ENCODE assay signal across 32 mouse cellular contexts in genomic region chr16:14462535-14462934, GRCm38 (mm10).
"Had no signal": no experiment of that assay in that cellular context is flagged by ENCODE, and none has a peak within 500 bp of the region (broad histone marks: within the 10 kb centered on the region; RNA-seq: fewer than 3 reads in every experiment).

No protein-coding gene starts in this region.

- H3K27me3 ChIP-seq: limb, embryonic 12.5 days; limb, embryonic 13.5 days; limb, embryonic 15.5 days; liver, embryonic 12.5 days; liver, embryonic 13.5 days; liver, embryonic 15.5 days; lung, embryonic 15.5 days; megakaryocyte, embryonic 14.5 days; midbrain, embryonic 12.5 days; midbrain, embryonic 13.5 days; midbrain, embryonic 15.5 days; neural tube, embryonic 12.5 days; neural tube, embryonic 13.5 days had no signal

- H3K4me2 ChIP-seq: limb, embryonic 12.5 days; limb, embryonic 13.5 days; limb, embryonic 15.5 days; liver, embryonic 11.5 days; liver, embryonic 12.5 days; liver, embryonic 13.5 days; liver, embryonic 15.5 days; lung, embryonic 14.5 days; lung, embryonic 15.5 days; midbrain, embryonic 11.5 days; midbrain, embryonic 12.5 days; midbrain, embryonic 13.5 days; midbrain, embryonic 15.5 days; neural tube, embryonic 12.5 days; neural tube, embryonic 13.5 days had no signal

- ATAC-seq: liver, embryonic 12.5 days; liver, postnatal 0 days; lung, postnatal 0 days; midbrain, embryonic 13.5 days; midbrain, embryonic 15.5 days had no signal

- H3K9ac ChIP-seq: limb, embryonic 12.5 days; limb, embryonic 13.5 days; limb, embryonic 15.5 days; liver, embryonic 12.5 days; liver, embryonic 13.5 days; liver, embryonic 14.5 days; liver, embryonic 15.5 days; liver, postnatal 0 days; lung, embryonic 14.5 days; lung, embryonic 15.5 days; midbrain, embryonic 12.5 days; midbrain, embryonic 13.5 days; midbrain, embryonic 15.5 days; neural tube, embryonic 12.5 days; neural tube, embryonic 13.5 days had no signal

- H3K27ac ChIP-seq: limb, embryonic 10.5 days; limb, embryonic 12.5 days; limb, embryonic 13.5 days; limb, embryonic 15.5 days; liver, embryonic 12.5 days; liver, embryonic 13.5 days; liver, embryonic 14.5 days; liver, embryonic 15.5 days; lung, embryonic 15.5 days; macrophage; midbrain, embryonic 10.5 days; midbrain, embryonic 12.5 days; midbrain, embryonic 13.5 days; midbrain, embryonic 15.5 days; neural tube, embryonic 12.5 days; neural tube, embryonic 13.5 days had no signal

- H3K4me3 ChIP-seq: limb, embryonic 10.5 days; limb, embryonic 12.5 days; limb, embryonic 13.5 days; limb, embryonic 15.5 days; liver, embryonic 12.5 days; liver, embryonic 13.5 days; liver, embryonic 15.5 days; lung, embryonic 15.5 days; megakaryocyte, embryonic 14.5 days; midbrain, embryonic 10.5 days; midbrain, embryonic 12.5 days; midbrain, embryonic 13.5 days; midbrain, embryonic 15.5 days; myocyte; neural tube, embryonic 12.5 days; neural tube, embryonic 13.5 days had no signal

- H3K4me1 ChIP-seq: limb, embryonic 10.5 days; limb, embryonic 12.5 days; limb, embryonic 13.5 days; limb, embryonic 15.5 days; liver, embryonic 12.5 days; liver, embryonic 13.5 days; liver, embryonic 15.5 days; lung, embryonic 15.5 days; megakaryocyte, embryonic 14.5 days; midbrain, embryonic 10.5 days; midbrain, embryonic 12.5 days; midbrain, embryonic 13.5 days; midbrain, embryonic 15.5 days; neural tube, embryonic 12.5 days; neural tube, embryonic 13.5 days had no signal

- H3K9me3 ChIP-seq: limb, embryonic 10.5 days; limb, embryonic 12.5 days; limb, embryonic 13.5 days; limb, embryonic 15.5 days; liver, embryonic 12.5 days; liver, embryonic 13.5 days; liver, embryonic 15.5 days; lung, embryonic 15.5 days; megakaryocyte, embryonic 14.5 days; midbrain, embryonic 10.5 days; midbrain, embryonic 12.5 days; midbrain, embryonic 13.5 days; midbrain, embryonic 15.5 days; neural tube, embryonic 12.5 days; neural tube, embryonic 13.5 days had no signal

- DNase-seq: left cerebral cortex, postnatal 4 days; liver; liver, embryonic 13.5 days; liver, postnatal 0 days; lung, adult 18-20 months; lung, adult 2 months; lung, embryonic 14.5 days; lung, postnatal 10 days; lung, postnatal 14 days; lung, postnatal 36 days; lung, postnatal 4 days; midbrain, embryonic 14.5 days had no signal
